Mouse (Mus musculus) intestine, postnatal 0 days (tissue): Measurements from ENCODE around the gene Mab21l1. TPM values are rescaled to one million over a fixed set of nuclear protein-coding genes. Genes with fewer than 3 reads are reported as not detected.

Source experiments
- ATAC-seq: fragments of 200-750 bp; cut with Nextera tagmentation; 2 replicates; pipeline ENCODE4 v1.8.0; 2017; ENCODE audit warnings: mild to moderate bottlenecking, moderate TSS enrichment, moderate library complexity
- H3K27ac ChIP-seq: fragments of 300-500 bp; sonication (generic); 2 replicates; pipeline ENCODE4 v1.5.1; 2014; ENCODE audit warnings: mild to moderate bottlenecking, low read depth, low read length, moderate library complexity
- H3K27me3 ChIP-seq: fragments of 300-500 bp; sonication (generic); replicated peaks from 2 replicates; pipeline ENCODE4 v1.6.1; 2014; ENCODE audit warnings: low read length, mixed read lengths; ENCODE audit not compliant: control insufficient read depth, insufficient read depth
- H3K36me3 ChIP-seq: fragments of 300-500 bp; sonication (generic); 2 replicates; pipeline ENCODE4 v1.6.1; 2014; ENCODE audit warnings: mild to moderate bottlenecking, moderate library complexity; ENCODE audit not compliant: control insufficient read depth, insufficient read depth
- H3K4me1 ChIP-seq: fragments of 300-500 bp; sonication (generic); replicated peaks from 2 replicates; pipeline ENCODE4 v1.6.1; 2014; ENCODE audit warnings: antibody characterized with exemption, low read length, mixed read lengths; ENCODE audit not compliant: control insufficient read depth, insufficient read depth
- H3K4me2 ChIP-seq: fragments of 300-500 bp; sonication (generic); replicated peaks from 2 replicates; pipeline ENCODE4 v1.6.1; 2014; ENCODE audit warnings: low read depth, mild to moderate bottlenecking, moderate library complexity
- H3K4me3 ChIP-seq: fragments of 300-500 bp; sonication (generic); 2 replicates; pipeline ENCODE4 v1.5.1; 2014; ENCODE audit warnings: low read depth, low read length
- H3K9ac ChIP-seq: fragments of 300-500 bp; sonication (generic); 2 replicates; pipeline ENCODE4 v1.6.1; 2014; ENCODE audit warnings: mild to moderate bottlenecking, low read depth, low read length
- H3K9me3 ChIP-seq: fragments of 300-500 bp; sonication (generic); 2 replicates; pipeline ENCODE4 v1.6.1; 2016; ENCODE audit warnings: mixed run types; ENCODE audit not compliant: control insufficient read depth
- CTCF ChIP-seq: sonication (generic); IDR thresholded peaks from 2 replicates; pipeline ENCODE4 v1.5.1; 2016; ENCODE audit warnings: low read depth, mild to moderate bottlenecking, control low read depth, antibody characterized with exemption, moderate library complexity
- WGBS: fragments of 180-500 bp; shearing (Covaris S2); extraction: QIAGEN DNeasy Blood & Tissue Kit; methylation state at CpG from one replicate; pipeline ENCODE4 v1.1.7; 2014; 5-methylcytosine and 5-hydroxymethylcytosine counted together
- polyA plus RNA-seq: library from polyadenylated mRNA; unstranded; fragments of >200 nt; fragmentation: Nextera tagmentation; extraction: Ambion mirVana; gene quantifications from 2 replicates; pipeline ENCODE4 v1.2.1, GENCODE M21; 2015

The Mab21l1 gene
- polyA plus RNA-seq, 1 experiment from 2014 or later: 4.0 TPM

DNA sequence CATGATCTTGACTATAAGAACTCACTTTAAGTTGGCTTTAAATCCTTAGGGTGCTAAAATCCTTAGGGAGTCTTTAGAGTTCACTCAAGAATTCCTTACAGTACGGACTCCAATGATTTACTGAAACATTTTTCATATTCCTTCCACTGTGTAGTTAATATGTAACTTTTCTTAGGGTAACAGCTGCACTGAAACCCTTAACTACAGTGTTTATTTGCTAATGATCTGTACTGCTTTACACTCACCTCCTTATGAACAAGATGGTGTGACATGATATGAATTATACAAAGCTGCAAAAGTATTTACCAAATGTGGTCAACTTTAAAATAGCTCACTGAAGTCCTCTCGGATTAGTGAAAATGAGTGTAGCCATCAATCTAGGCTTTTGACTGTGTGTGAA is 35.8 kb downstream of the Mab21l1 start:
- WGBS: 49% methylated on average over 2 of the region's 2 CpGs
- H3K27me3 ChIP-seq: no peaks in the 10 kb centered on the region
- H3K4me2 ChIP-seq: no peak overlapping the region
- H3K4me1 ChIP-seq: 0 out of 2 replicates have a peak, but pooled peaks cover 3% of the 10 kb centered on the region
- no peak for ATAC-seq
- no peak overlapping the region for H3K9ac ChIP-seq
- no peak overlapping the region for H3K4me3 ChIP-seq
- H3K27ac ChIP-seq: no peak overlapping the region
- H3K36me3 ChIP-seq: no peaks in the 10 kb centered on the region
- no peak for TF ChIP-seq CTCF
- no peaks in the 10 kb centered on the region for H3K9me3 ChIP-seq

DNA sequence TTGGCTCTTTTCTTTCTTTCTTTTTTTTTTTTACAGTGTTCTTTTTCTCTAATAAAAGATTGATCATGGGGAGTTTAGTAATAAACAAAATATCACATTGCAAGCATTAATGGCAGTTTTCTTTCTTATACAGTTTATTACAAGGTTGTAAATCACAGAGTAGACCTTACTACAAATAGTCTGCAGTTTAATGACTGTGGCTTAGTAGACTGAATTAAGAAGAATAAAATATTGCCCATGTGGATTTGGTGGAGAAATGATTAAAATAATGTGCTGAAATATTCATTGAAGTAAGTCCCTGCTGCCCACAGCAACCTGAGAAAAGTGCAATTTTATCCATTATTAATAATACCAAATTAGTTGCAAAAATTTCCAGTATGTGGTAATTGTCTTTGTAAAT is 37.3 kb downstream of the Mab21l1 start:
- Histone ChIP-seq H3K27ac (no peak overlapping the region), H3K9ac (no peak overlapping the region), H3K4me2 (no peak overlapping the region), H3K9me3 (no peaks in the 10 kb centered on the region), H3K36me3 (no peaks in the 10 kb centered on the region), H3K4me1 (0 out of 2 replicates have a peak, but pooled peaks cover 3% of the 10 kb centered on the region), H3K27me3 (no peaks in the 10 kb centered on the region), H3K4me3 (no peak overlapping the region)
- no peak for TF ChIP-seq CTCF
- ATAC-seq: no peak

DNA sequence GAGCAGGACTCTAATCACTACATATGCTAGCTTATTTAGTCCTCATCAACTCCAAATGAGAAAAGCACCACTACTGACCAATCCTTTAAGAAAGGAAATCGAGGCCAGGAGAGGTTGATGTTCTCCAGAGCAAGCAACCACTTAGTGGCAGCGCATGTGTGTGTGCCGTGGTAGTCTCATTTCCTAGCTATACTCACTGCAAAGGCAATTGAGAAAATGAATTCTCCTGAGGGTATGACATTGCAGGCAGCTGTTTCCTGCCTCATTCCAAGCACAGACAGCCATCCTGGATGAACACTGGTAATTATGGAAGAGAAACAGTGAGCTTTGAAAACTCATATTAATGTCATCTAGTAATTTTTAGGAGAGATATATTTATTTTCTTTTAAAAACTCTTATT is 42.6 kb downstream of the Mab21l1 start:
- no peak for TF ChIP-seq CTCF
- WGBS: 67% methylated on average over 3 of the region's 3 CpGs
- no peaks in the 10 kb centered on the region for H3K36me3 ChIP-seq

DNA sequence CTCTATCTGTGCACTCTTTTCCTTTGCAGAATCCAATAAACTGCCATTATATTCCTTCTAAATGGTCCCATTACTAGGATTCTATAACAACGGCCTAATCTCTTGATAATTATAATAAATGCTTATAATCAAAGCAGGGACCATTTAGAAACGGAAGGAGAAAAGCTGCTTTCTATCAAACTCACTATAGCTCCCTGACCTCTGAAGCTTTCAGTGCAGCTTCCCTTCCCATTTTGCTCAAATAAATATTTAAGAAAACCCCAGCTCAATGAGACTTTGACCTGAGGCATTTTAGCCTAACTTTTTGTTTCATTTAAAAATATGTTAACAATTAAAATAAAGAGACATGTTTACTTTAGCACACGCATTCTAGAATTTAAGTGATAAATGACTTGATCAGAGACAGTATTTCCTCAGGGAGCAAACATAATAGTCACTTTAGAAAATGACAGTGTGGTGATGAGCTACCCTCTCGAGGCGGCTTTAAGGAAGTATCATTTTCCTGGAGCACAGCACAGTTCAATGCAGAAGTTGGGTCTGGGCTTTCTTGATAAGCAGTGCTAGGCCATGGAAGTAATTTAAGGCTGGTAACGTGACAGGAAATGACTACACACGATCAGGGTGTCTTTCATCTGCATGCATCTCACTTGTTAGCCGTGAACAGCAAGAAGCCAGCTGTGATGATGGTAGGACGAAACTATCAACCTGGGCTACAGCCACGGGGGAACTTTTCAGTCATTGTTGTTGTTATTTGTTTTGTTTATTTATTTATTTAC is 46.4 kb downstream of the Mab21l1 start:
- no peak for ATAC-seq
- Histone ChIP-seq H3K4me1 (no peaks in the 10 kb centered on the region), H3K4me2 (no peak overlapping the region), H3K9me3 (no peaks in the 10 kb centered on the region), H3K27ac (no peak overlapping the region), H3K4me3 (no peak overlapping the region), H3K9ac (no peak overlapping the region), H3K36me3 (no peaks in the 10 kb centered on the region), H3K27me3 (no peaks in the 10 kb centered on the region)
- no peak for TF ChIP-seq CTCF
- 50% methylated on average over 10 of the region's 10 CpGs for WGBS

More for the DNA sequence above, 42.6 kb downstream of the Mab21l1 start:
- H3K27me3 ChIP-seq: no peaks in the 10 kb centered on the region
- H3K9me3 ChIP-seq: no peaks in the 10 kb centered on the region
- H3K9ac ChIP-seq: no peak overlapping the region
- no peak overlapping the region for H3K4me3 ChIP-seq
- ATAC-seq: no peak
- no peaks in the 10 kb centered on the region for H3K4me1 ChIP-seq
- H3K4me2 ChIP-seq: no peak overlapping the region
- no peak overlapping the region for H3K27ac ChIP-seq

DNA sequence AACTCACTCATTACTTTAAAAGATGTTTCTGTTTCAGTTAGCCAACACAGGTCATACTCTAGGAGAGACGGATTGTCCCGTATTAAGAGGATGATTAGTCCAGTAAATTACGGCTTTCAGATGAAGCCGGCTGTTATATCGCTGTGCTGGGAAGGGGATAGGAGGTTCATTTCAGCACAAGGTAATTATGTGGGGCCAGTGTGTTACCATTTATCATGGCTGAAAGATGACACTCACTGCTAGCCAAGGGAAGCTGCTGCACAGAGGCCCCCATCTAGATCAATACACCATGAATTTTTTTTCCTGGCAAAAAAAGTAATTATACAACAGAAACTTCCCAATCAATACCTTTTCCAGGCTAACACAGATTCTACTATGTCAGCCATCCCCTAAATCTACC is 47.9 kb downstream of the Mab21l1 start:
- no peak overlapping the region for H3K4me3 ChIP-seq
- H3K9ac ChIP-seq: no peak overlapping the region
- no peaks in the 10 kb centered on the region for H3K36me3 ChIP-seq
- no peaks in the 10 kb centered on the region for H3K27me3 ChIP-seq
- ATAC-seq: no peak
- H3K9me3 ChIP-seq: no peaks in the 10 kb centered on the region
- no peak overlapping the region for H3K4me2 ChIP-seq
- H3K27ac ChIP-seq: no peak overlapping the region
- WGBS: 68% methylated on average over 5 of the region's 5 CpGs
- TF ChIP-seq CTCF: no peak
- no peaks in the 10 kb centered on the region for H3K4me1 ChIP-seq
